Mouse (Mus musculus) midbrain, embryonic 11.5 days (tissue): ENCODE measurements around the gene Slc26a8. TPM values are rescaled to one million over a fixed set of nuclear protein-coding genes. Genes with fewer than 3 reads are reported as not detected.

ENCODE experiments used
- ATAC-seq: fragments of 200-750 bp; cut with Nextera tagmentation; 2 replicates; pipeline ENCODE4 v1.8.0; 2017; ENCODE audit warnings: moderate TSS enrichment, moderate library complexity; ENCODE audit not compliant: low FRiP score
- DNase-seq: peaks from one replicate; pipeline ENCODE4 v3.0.0; 2015; ENCODE audit warnings: low spot score; ENCODE audit errors: missing footprints
- H3K27ac ChIP-seq: fragments of 300-500 bp; sonication (generic); 2 replicates; pipeline ENCODE4 v1.5.1; 2014; ENCODE audit warnings: low read depth, low read length
- H3K27me3 ChIP-seq: fragments of 300-500 bp; sonication (generic); 2 replicates; pipeline ENCODE4 v1.6.1; 2014; ENCODE audit warnings: mild to moderate bottlenecking, low read length, moderate library complexity, mixed read lengths; ENCODE audit not compliant: control insufficient read depth, insufficient read depth
- H3K36me3 ChIP-seq: fragments of 300-500 bp; sonication (generic); 2 replicates; pipeline ENCODE4 v1.6.1; 2014; ENCODE audit warnings: mild to moderate bottlenecking, low read length, moderate library complexity, mixed read lengths; ENCODE audit not compliant: control insufficient read depth, insufficient read depth
- H3K4me1 ChIP-seq: fragments of 300-500 bp; sonication (generic); 2 replicates; pipeline ENCODE4 v1.6.1; 2014; ENCODE audit warnings: low read length; ENCODE audit not compliant: control insufficient read depth, insufficient read depth
- H3K4me2 ChIP-seq: fragments of 300-500 bp; sonication (generic); 2 replicates; pipeline ENCODE4 v1.6.1; 2014; ENCODE audit warnings: mild to moderate bottlenecking, moderate library complexity
- H3K4me3 ChIP-seq: fragments of 300-500 bp; sonication (generic); 2 replicates; pipeline ENCODE4 v1.5.1; 2014; ENCODE audit warnings: low read depth, low read length
- H3K9ac ChIP-seq: fragments of 300-500 bp; sonication (generic); 2 replicates; pipeline ENCODE4 v1.6.1; 2014; ENCODE audit warnings: low read length
- H3K9me3 ChIP-seq: fragments of 300-500 bp; sonication (generic); 2 replicates; pipeline ENCODE4 v1.6.1; 2016; ENCODE audit warnings: low read length; ENCODE audit not compliant: control insufficient read depth
- WGBS: fragments of 180-500 bp; shearing (Covaris S2); extraction: QIAGEN DNeasy Blood & Tissue Kit; methylation state at CpG from one replicate; pipeline ENCODE4 v1.1.7; 2014; 5-methylcytosine and 5-hydroxymethylcytosine counted together
- polyA plus RNA-seq: library from polyadenylated mRNA; unstranded; fragments of >200 nt; fragmentation: Nextera tagmentation; extraction: Ambion mirVana; gene quantifications from 2 replicates; pipeline ENCODE4 v1.2.1, GENCODE M21; 2014

Gene Slc26a8
- polyA plus RNA-seq, 1 experiment from 2014 or later: 0.75 TPM

- H3K4me1 ChIP-seq: no peaks in the 10 kb centered on the region
- no peaks in the 10 kb centered on the region for H3K36me3 ChIP-seq
- no peak for DNase-seq
- H3K4me2 ChIP-seq: no peak overlapping the region
- no peak overlapping the region for H3K9ac ChIP-seq
- ATAC-seq: no peak
- no peaks in the 10 kb centered on the region for H3K27me3 ChIP-seq
- no peak overlapping the region for H3K27ac ChIP-seq
- H3K4me3 ChIP-seq: no peak overlapping the region
- 93% methylated on average over 7 of the region's 7 CpGs for WGBS
- no peaks in the 10 kb centered on the region for H3K9me3 ChIP-seq
Measured at GRCm38 (mm10) chr17:28637711-28638690, 52.0 kb downstream of the Slc26a8 start.

- no peaks in the 10 kb centered on the region for H3K9me3 ChIP-seq
- H3K4me3 ChIP-seq: no peak overlapping the region
- H3K4me2 ChIP-seq: no peak overlapping the region
- no peaks in the 10 kb centered on the region for H3K4me1 ChIP-seq
- H3K36me3 ChIP-seq: no peaks in the 10 kb centered on the region
- H3K27me3 ChIP-seq: no peaks in the 10 kb centered on the region
- DNase-seq: no peak
- H3K27ac ChIP-seq: no peak overlapping the region
- H3K9ac ChIP-seq: no peak overlapping the region
- 84% methylated on average over 5 of the region's 5 CpGs for WGBS
- no peak for ATAC-seq
Measured at GRCm38 (mm10) chr17:28635842-28636241, 54.2 kb downstream of the Slc26a8 start.

- WGBS: 46% methylated on average over 3 of the region's 3 CpGs
- H3K9me3 ChIP-seq: no peaks in the 10 kb centered on the region
- ATAC-seq (no peak), DNase-seq (no peak)
- H3K4me1 ChIP-seq: no peaks in the 10 kb centered on the region
- no peak overlapping the region for H3K27ac ChIP-seq
- no peak overlapping the region for H3K9ac ChIP-seq
- H3K36me3 ChIP-seq: no peaks in the 10 kb centered on the region
- H3K4me3 ChIP-seq: no peak overlapping the region
- H3K4me2 ChIP-seq: no peak overlapping the region
- no peaks in the 10 kb centered on the region for H3K27me3 ChIP-seq
Measured at GRCm38 (mm10) chr17:28629125-28629524, 60.9 kb downstream of the Slc26a8 start.

GRCm38 (mm10) chr17:28628248-28629124 lies 61.5 kb downstream of the Slc26a8 start:
- H3K9ac ChIP-seq: no peak overlapping the region
- H3K9me3 ChIP-seq: no peaks in the 10 kb centered on the region
- ATAC-seq: no peak
- no peak for DNase-seq
- 68% methylated on average over 10 of the region's 10 CpGs for WGBS
- H3K4me3 ChIP-seq: no peak overlapping the region
- H3K4me2 ChIP-seq: no peak overlapping the region
- no peak overlapping the region for H3K27ac ChIP-seq
- no peaks in the 10 kb centered on the region for H3K4me1 ChIP-seq
- no peaks in the 10 kb centered on the region for H3K36me3 ChIP-seq
- H3K27me3 ChIP-seq: no peaks in the 10 kb centered on the region

- H3K27me3 ChIP-seq: no peaks in the 10 kb centered on the region
- no peak overlapping the region for H3K4me2 ChIP-seq
- no peak for ATAC-seq
- no peak overlapping the region for H3K27ac ChIP-seq
- no peaks in the 10 kb centered on the region for H3K36me3 ChIP-seq
- no peaks in the 10 kb centered on the region for H3K9me3 ChIP-seq
- no peak overlapping the region for H3K4me3 ChIP-seq
- H3K9ac ChIP-seq: no peak overlapping the region
- no peak for DNase-seq
- WGBS: 68% methylated on average over 2 of the region's 2 CpGs
- H3K4me1 ChIP-seq: 0 out of 2 replicates have a peak, but pooled peaks cover 2% of the 10 kb centered on the region
Measured at GRCm38 (mm10) chr17:28626937-28627336, 63.1 kb downstream of the Slc26a8 start.

GRCm38 (mm10) chr17:28625327-28625726 lies 64.7 kb downstream of the Slc26a8 start:
- H3K4me2 ChIP-seq: no peak overlapping the region
- no peaks in the 10 kb centered on the region for H3K9me3 ChIP-seq
- 91% methylated on average over 15 of the region's 15 CpGs for WGBS
- H3K4me3 ChIP-seq: no peak overlapping the region
- peaks cover 12% of the 10 kb centered on the region for H3K4me1 ChIP-seq
- H3K9ac ChIP-seq: no peak overlapping the region
- H3K36me3 ChIP-seq: no peaks in the 10 kb centered on the region
- ATAC-seq: no peak
- H3K27me3 ChIP-seq: no peaks in the 10 kb centered on the region
- no peak for DNase-seq
- no peak overlapping the region for H3K27ac ChIP-seq

GRCm38 (mm10) chr17:28624841-28625240 lies 65.2 kb downstream of the Slc26a8 start:
- Histone ChIP-seq H3K27ac (no peak overlapping the region), H3K36me3 (no peaks in the 10 kb centered on the region), H3K4me2 (no peak overlapping the region), H3K4me3 (no peak overlapping the region), H3K4me1 (peaks cover 12% of the 10 kb centered on the region), H3K9ac (no peak overlapping the region), H3K9me3 (no peaks in the 10 kb centered on the region), H3K27me3 (no peaks in the 10 kb centered on the region)
- DNase-seq (no peak), ATAC-seq (no peak)
- whole genome bisulfite sequencing: 76% methylated on average over 2 of the region's 2 CpGs

GRCm38 (mm10) chr17:28622300-28622759 lies 67.7 kb downstream of the Slc26a8 start, which contains the start of gene Srpk1:
TSS of gene Srpk1 (minus strand) at chr17:28622709.
- ATAC-seq (peak; percentile 97), DNase-seq (peak; percentile 99)
- 0% methylated on average over 43 of the region's 53 CpGs for WGBS
- Histone ChIP-seq H3K27ac (peak within 1 kb of the TSS; percentile 66), H3K27me3 (no peaks in the 10 kb centered on the region), H3K36me3 (0 out of 2 replicates have a peak, but pooled peaks cover 3% of the 10 kb centered on the region), H3K4me3 (peak within 1 kb of the TSS; percentile 98), H3K4me2 (peak within 1 kb of the TSS; percentile 92), H3K4me1 (peaks cover 12% of the 10 kb centered on the region), H3K9ac (peak within 1 kb of the TSS; percentile 99), H3K9me3 (no peaks in the 10 kb centered on the region)
